Mouse (Mus musculus) intestine, embryonic 15.5 days (tissue): ENCODE data around the gene Paqr5. TPM values are rescaled to one million over a fixed set of nuclear protein-coding genes. Genes with fewer than 3 reads are reported as not detected.

Source experiments
- ATAC-seq: fragments of 200-750 bp; cut with Nextera tagmentation; 2 replicates; pipeline ENCODE4 v1.8.0; 2017; ENCODE audit warnings: moderate TSS enrichment, moderate library complexity
- H3K27ac ChIP-seq: fragments of 300-500 bp; sonication (generic); 2 replicates; pipeline ENCODE4 v1.5.1; 2015; ENCODE audit warnings: mild to moderate bottlenecking, inconsistent platforms
- H3K27me3 ChIP-seq: fragments of 300-500 bp; sonication (generic); replicated peaks from 2 replicates; pipeline ENCODE4 v1.6.1; 2015; ENCODE audit warnings: inconsistent platforms
- H3K36me3 ChIP-seq: fragments of 300-500 bp; sonication (generic); 2 replicates; pipeline ENCODE4 v1.6.1; 2015; ENCODE audit warnings: inconsistent platforms
- H3K4me1 ChIP-seq: fragments of 300-500 bp; sonication (generic); replicated peaks from 2 replicates; pipeline ENCODE4 v1.6.1; 2015; ENCODE audit warnings: inconsistent platforms
- H3K4me2 ChIP-seq: fragments of 300-500 bp; sonication (generic); replicated peaks from 2 replicates; pipeline ENCODE4 v1.6.1; 2015; ENCODE audit warnings: mild to moderate bottlenecking, inconsistent platforms
- H3K4me3 ChIP-seq: fragments of 300-500 bp; sonication (generic); replicated peaks from 2 replicates; pipeline ENCODE4 v1.5.1; 2015; ENCODE audit warnings: inconsistent platforms
- H3K9ac ChIP-seq: fragments of 300-500 bp; sonication (generic); 2 replicates; pipeline ENCODE4 v1.6.1; 2015; ENCODE audit warnings: inconsistent platforms
- H3K9me3 ChIP-seq: fragments of 300-500 bp; sonication (generic); 2 replicates; pipeline ENCODE4 v1.6.1; 2016; ENCODE audit warnings: inconsistent platforms
- WGBS: fragments of 180-500 bp; shearing (Covaris S2); methylation state at CpG from one replicate; pipeline ENCODE4 v1.1.7; 2015; 5-methylcytosine and 5-hydroxymethylcytosine counted together
- polyA plus RNA-seq: library from polyadenylated mRNA; unstranded; fragments of >200 nt; fragmentation: Nextera tagmentation; extraction: Ambion mirVana; gene quantifications from 2 replicates; pipeline ENCODE4 v1.2.1, GENCODE M21; 2015

Paqr5 gene
- polyA plus RNA-seq, 1 experiment from 2014 or later: 7.6 TPM

- no peaks in the 10 kb centered on the region for H3K9me3 ChIP-seq
- no peak overlapping the region for H3K4me2 ChIP-seq
- H3K4me1 ChIP-seq: no peaks in the 10 kb centered on the region
- no peaks in the 10 kb centered on the region for H3K36me3 ChIP-seq
- 57% methylated on average over 3 of the region's 3 CpGs for WGBS
- H3K4me3 ChIP-seq: no peak overlapping the region
- ATAC-seq: no peak
- no peaks in the 10 kb centered on the region for H3K27me3 ChIP-seq
- no peak overlapping the region for H3K9ac ChIP-seq
- no peak overlapping the region for H3K27ac ChIP-seq
Measured at GRCm38 (mm10) chr9:61971045-61971444, 55.6 kb downstream of the Paqr5 start.

- no peaks in the 10 kb centered on the region for H3K4me1 ChIP-seq
- ATAC-seq: no peak
- 78% methylated on average over 10 of the region's 10 CpGs for WGBS
- H3K27ac ChIP-seq: no peak overlapping the region
- no peak overlapping the region for H3K4me3 ChIP-seq
- no peak overlapping the region for H3K9ac ChIP-seq
- H3K27me3 ChIP-seq: no peaks in the 10 kb centered on the region
- no peaks in the 10 kb centered on the region for H3K36me3 ChIP-seq
- no peak overlapping the region for H3K4me2 ChIP-seq
- H3K9me3 ChIP-seq: no peaks in the 10 kb centered on the region
Measured at GRCm38 (mm10) chr9:61967357-61967756, 59.3 kb downstream of the Paqr5 start.

GRCm38 (mm10) chr9:61965987-61966386 lies 60.7 kb downstream of the Paqr5 start:
- no peak overlapping the region for H3K4me2 ChIP-seq
- H3K4me3 ChIP-seq: no peak overlapping the region
- ATAC-seq: 0 out of 2 replicates have a peak, but pooled peaks have one; percentile 14
- H3K9me3 ChIP-seq: no peaks in the 10 kb centered on the region
- no peak overlapping the region for H3K9ac ChIP-seq
- H3K4me1 ChIP-seq: peaks cover 4% of the 10 kb centered on the region
- no peaks in the 10 kb centered on the region for H3K36me3 ChIP-seq
- WGBS: 88% methylated on average over 7 of the region's 7 CpGs
- H3K27ac ChIP-seq: no peak overlapping the region
- no peaks in the 10 kb centered on the region for H3K27me3 ChIP-seq

GRCm38 (mm10) chr9:61965411-61965930 lies 61.2 kb downstream of the Paqr5 start:
- Histone ChIP-seq H3K9ac (no peak overlapping the region), H3K36me3 (no peaks in the 10 kb centered on the region), H3K9me3 (no peaks in the 10 kb centered on the region), H3K4me3 (no peak overlapping the region), H3K4me1 (peaks cover 9% of the 10 kb centered on the region), H3K27me3 (no peaks in the 10 kb centered on the region), H3K4me2 (no peak overlapping the region), H3K27ac (no peak overlapping the region)
- 42% methylated on average over 4 of the region's 4 CpGs for WGBS
- ATAC-seq: peak; percentile 52; the same call in 1 of the 2 replicates

GRCm38 (mm10) chr9:61963356-61963755 lies 63.3 kb downstream of the Paqr5 start:
- Histone ChIP-seq H3K4me3 (no peak overlapping the region), H3K4me2 (no peak overlapping the region), H3K9me3 (no peaks in the 10 kb centered on the region), H3K27me3 (no peaks in the 10 kb centered on the region), H3K9ac (no peak overlapping the region), H3K36me3 (no peaks in the 10 kb centered on the region), H3K4me1 (peaks cover 15% of the 10 kb centered on the region), H3K27ac (no peak overlapping the region)
- 71% methylated on average over 6 of the region's 6 CpGs for WGBS
- ATAC-seq: no peak

- Histone ChIP-seq H3K27ac (no peak overlapping the region), H3K4me1 (peaks cover 15% of the 10 kb centered on the region), H3K4me3 (no peak overlapping the region), H3K9me3 (no peaks in the 10 kb centered on the region), H3K4me2 (no peak overlapping the region), H3K9ac (no peak overlapping the region), H3K27me3 (no peaks in the 10 kb centered on the region), H3K36me3 (no peaks in the 10 kb centered on the region)
- WGBS: 81% methylated on average over 4 of the region's 4 CpGs
- ATAC-seq: no peak
Measured at GRCm38 (mm10) chr9:61961181-61961580, 65.5 kb downstream of the Paqr5 start.

GRCm38 (mm10) chr9:61960753-61961152 lies 65.9 kb downstream of the Paqr5 start:
- peaks cover 15% of the 10 kb centered on the region for H3K4me1 ChIP-seq
- no peak overlapping the region for H3K4me3 ChIP-seq
- H3K27me3 ChIP-seq: no peaks in the 10 kb centered on the region
- no peak overlapping the region for H3K9ac ChIP-seq
- H3K9me3 ChIP-seq: no peaks in the 10 kb centered on the region
- H3K4me2 ChIP-seq: no peak overlapping the region
- no peaks in the 10 kb centered on the region for H3K36me3 ChIP-seq
- peak overlapping the region; percentile 67; the same call in 1 of the 2 replicates for H3K27ac ChIP-seq
- ATAC-seq: peak; percentile 32; the same call in 1 of the 2 replicates
- 44% methylated on average over 5 of the region's 5 CpGs for WGBS

GRCm38 (mm10) chr9:61959921-61960569 lies 66.6 kb downstream of the Paqr5 start:
- H3K9ac ChIP-seq: no peak overlapping the region
- no peaks in the 10 kb centered on the region for H3K9me3 ChIP-seq
- no peak overlapping the region for H3K4me3 ChIP-seq
- no peak overlapping the region for H3K4me2 ChIP-seq
- WGBS: 78% methylated on average over 1 of the region's 1 CpGs
- H3K4me1 ChIP-seq: peaks cover 15% of the 10 kb centered on the region
- H3K27me3 ChIP-seq: no peaks in the 10 kb centered on the region
- ATAC-seq: peak; percentile 93
- peak overlapping the region; percentile 67 for H3K27ac ChIP-seq
- H3K36me3 ChIP-seq: no peaks in the 10 kb centered on the region

GRCm38 (mm10) chr9:61954707-61955106 lies 71.9 kb downstream of the Paqr5 start:
- H3K27ac ChIP-seq: no peak overlapping the region
- no peaks in the 10 kb centered on the region for H3K36me3 ChIP-seq
- ATAC-seq: no peak
- 0 out of 2 replicates have a peak, but pooled peaks cover under 1% of the 10 kb centered on the region for H3K4me1 ChIP-seq
- H3K27me3 ChIP-seq: no peaks in the 10 kb centered on the region
- no peak overlapping the region for H3K9ac ChIP-seq
- no peak overlapping the region for H3K4me3 ChIP-seq
- no peaks in the 10 kb centered on the region for H3K9me3 ChIP-seq
- H3K4me2 ChIP-seq: no peak overlapping the region

GRCm38 (mm10) chr9:61952241-61952640 lies 74.4 kb downstream of the Paqr5 start:
- no peaks in the 10 kb centered on the region for H3K9me3 ChIP-seq
- WGBS: 75% methylated on average over 7 of the region's 7 CpGs
- no peaks in the 10 kb centered on the region for H3K27me3 ChIP-seq
- no peak overlapping the region for H3K27ac ChIP-seq
- H3K36me3 ChIP-seq: no peaks in the 10 kb centered on the region
- no peak overlapping the region for H3K9ac ChIP-seq
- no peaks in the 10 kb centered on the region for H3K4me1 ChIP-seq
- no peak for ATAC-seq
- no peak overlapping the region for H3K4me2 ChIP-seq
- H3K4me3 ChIP-seq: no peak overlapping the region

- H3K4me1 ChIP-seq: no peaks in the 10 kb centered on the region
Measured at GRCm38 (mm10) chr9:61947402-61948346, 79.0 kb downstream of the Paqr5 start.

More at GRCm38 (mm10) chr9:61947402-61948346, 79.0 kb downstream of the Paqr5 start:
- H3K27ac ChIP-seq: 0 out of 2 replicates have a peak overlapping the region, but pooled peaks have one; percentile 17
- WGBS: 5% methylated on average over 24 of the region's 24 CpGs
- peak overlapping the region; percentile 97 for H3K4me2 ChIP-seq
- H3K27me3 ChIP-seq: no peaks in the 10 kb centered on the region
- peak overlapping the region; percentile 50 for H3K9ac ChIP-seq
- H3K4me3 ChIP-seq: peak overlapping the region; percentile 86
- no peaks in the 10 kb centered on the region for H3K9me3 ChIP-seq
- H3K36me3 ChIP-seq: peaks cover 6% of the 10 kb centered on the region; the same call in 1 of the 2 replicates
- ATAC-seq: peak; percentile 74
